Mouse (Mus musculus) limb, embryonic 13.5 days (tissue): Measurements from ENCODE around the gene Dgke. TPM values are rescaled to one million over a fixed set of nuclear protein-coding genes. Genes with fewer than 3 reads are reported as not detected.

Source experiments
- ATAC-seq: fragments of 200-750 bp; cut with Nextera tagmentation; 2 replicates; pipeline ENCODE4 v1.8.0; 2017; ENCODE audit warnings: low read depth, moderate number of reproducible peaks, moderate TSS enrichment; ENCODE audit not compliant: low FRiP score
- H3K27ac ChIP-seq: fragments of 300-500 bp; sonication (generic); 2 replicates; pipeline ENCODE4 v1.5.1; 2015; ENCODE audit warnings: inconsistent platforms, mild to moderate bottlenecking, moderate library complexity
- H3K27me3 ChIP-seq: fragments of 300-500 bp; sonication (generic); 2 replicates; pipeline ENCODE4 v1.6.1; 2015; ENCODE audit warnings: mild to moderate bottlenecking, inconsistent platforms
- H3K36me3 ChIP-seq: fragments of 300-500 bp; sonication (generic); 2 replicates; pipeline ENCODE4 v1.6.1; 2015; ENCODE audit warnings: inconsistent platforms, mild to moderate bottlenecking, moderate library complexity
- H3K4me1 ChIP-seq: fragments of 300-500 bp; sonication (generic); 2 replicates; pipeline ENCODE4 v1.6.1; 2015; ENCODE audit warnings: inconsistent platforms
- H3K4me2 ChIP-seq: fragments of 300-500 bp; sonication (generic); replicated peaks from 2 replicates; pipeline ENCODE4 v1.6.1; 2015; ENCODE audit warnings: inconsistent platforms, mild to moderate bottlenecking, moderate library complexity
- H3K4me3 ChIP-seq: fragments of 300-500 bp; sonication (generic); 2 replicates; pipeline ENCODE4 v1.5.1; 2015; ENCODE audit warnings: moderate library complexity, mild to moderate bottlenecking, inconsistent platforms
- H3K9ac ChIP-seq: fragments of 300-500 bp; sonication (generic); 2 replicates; pipeline ENCODE4 v1.6.1; 2015; ENCODE audit warnings: mild to moderate bottlenecking, inconsistent platforms
- H3K9me3 ChIP-seq: fragments of 300-500 bp; sonication (generic); 2 replicates; pipeline ENCODE4 v1.6.1; 2016; ENCODE audit warnings: inconsistent platforms
- WGBS: fragments of 180-500 bp; shearing (Covaris S2); methylation state at CpG from one replicate; pipeline ENCODE4 v1.1.7; 2015; 5-methylcytosine and 5-hydroxymethylcytosine counted together
- polyA plus RNA-seq: library from polyadenylated mRNA; unstranded; fragments of >200 nt; fragmentation: Nextera tagmentation; extraction: Ambion mirVana; gene quantifications from 2 replicates; pipeline ENCODE4 v1.2.1, GENCODE M21; 2015

The Dgke gene
- polyA plus RNA-seq, 1 experiment from 2014 or later: 4.3 TPM

DNA sequence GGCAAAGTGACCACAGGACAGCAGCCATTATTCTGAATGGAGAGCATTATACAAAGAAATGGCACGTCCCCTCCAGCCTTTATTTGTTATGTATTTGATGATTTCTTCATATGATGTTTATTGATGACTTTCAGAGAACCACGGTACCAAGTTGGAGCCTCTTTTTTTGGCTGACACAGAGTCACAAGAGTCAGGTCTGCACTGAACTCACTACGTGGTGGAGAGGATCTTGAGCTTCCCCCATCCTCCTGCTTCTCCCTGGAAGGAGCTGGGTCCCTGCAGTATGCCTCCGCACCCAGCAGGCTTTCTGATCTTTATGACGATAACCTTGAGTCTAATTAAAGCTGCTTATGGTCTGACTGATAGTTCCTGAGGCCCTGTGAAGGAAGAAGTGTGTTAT lies 4.9 kb upstream of the Dgke start:
- no peaks in the 10 kb centered on the region for H3K9me3 ChIP-seq
- no peak overlapping the region for H3K4me3 ChIP-seq
- ATAC-seq: no peak
- no peak overlapping the region for H3K9ac ChIP-seq
- no peaks in the 10 kb centered on the region for H3K27me3 ChIP-seq
- WGBS: 69% methylated on average over 5 of the region's 5 CpGs
- no peaks in the 10 kb centered on the region for H3K36me3 ChIP-seq
- no peak overlapping the region for H3K4me2 ChIP-seq
- H3K27ac ChIP-seq: no peak overlapping the region
- 0 out of 2 replicates have a peak, but pooled peaks cover 9% of the 10 kb centered on the region for H3K4me1 ChIP-seq

DNA sequence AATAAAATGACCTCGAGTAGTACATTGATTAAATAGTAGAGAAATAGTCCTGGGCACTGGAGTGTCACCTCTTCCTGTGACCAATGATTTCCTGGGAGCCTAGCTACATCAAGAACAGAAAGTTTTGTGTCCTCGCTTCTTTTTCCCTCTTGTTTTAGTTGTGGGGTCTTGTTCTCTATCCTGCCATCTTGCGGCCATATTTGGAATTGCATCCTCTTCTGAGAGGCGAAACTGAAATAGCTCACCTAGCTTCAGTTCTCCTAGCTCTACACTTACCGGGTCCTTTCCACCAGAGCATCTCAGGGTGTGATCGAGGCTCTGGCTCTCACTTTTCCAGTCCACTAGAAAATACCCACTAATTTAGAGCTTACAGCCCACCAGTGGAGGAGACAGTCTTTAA lies 2.7 kb upstream of the Dgke start:
- no peaks in the 10 kb centered on the region for H3K27me3 ChIP-seq
- no peaks in the 10 kb centered on the region for H3K36me3 ChIP-seq
- no peak for ATAC-seq
- WGBS: 26% methylated on average over 6 of the region's 6 CpGs
- no peak overlapping the region for H3K4me3 ChIP-seq
- H3K9ac ChIP-seq: no peak overlapping the region
- no peaks in the 10 kb centered on the region for H3K4me1 ChIP-seq
- H3K27ac ChIP-seq: no peak overlapping the region
- H3K4me2 ChIP-seq: no peak overlapping the region
- no peaks in the 10 kb centered on the region for H3K9me3 ChIP-seq

DNA sequence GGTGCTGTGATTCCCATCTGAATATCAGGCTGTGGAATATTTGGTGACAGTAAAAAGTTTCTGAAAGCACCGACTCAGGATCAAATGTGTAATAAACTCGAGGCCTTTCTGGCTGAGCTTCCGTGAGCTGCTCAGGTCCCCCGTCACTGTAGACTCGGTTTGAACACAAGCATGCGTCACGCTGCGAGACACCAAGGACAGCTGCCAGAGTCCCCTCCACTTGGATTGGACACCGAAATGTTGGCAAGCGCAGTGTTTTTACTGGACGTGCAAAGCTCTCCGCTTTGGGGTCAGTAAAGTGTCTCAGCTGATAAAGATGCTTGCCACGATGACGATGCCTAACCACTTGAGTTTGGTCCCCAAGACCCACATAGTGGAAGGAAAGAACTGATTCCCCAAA lies 2.0 kb upstream of the Dgke start:
- H3K27me3 ChIP-seq: no peaks in the 10 kb centered on the region

DNA sequence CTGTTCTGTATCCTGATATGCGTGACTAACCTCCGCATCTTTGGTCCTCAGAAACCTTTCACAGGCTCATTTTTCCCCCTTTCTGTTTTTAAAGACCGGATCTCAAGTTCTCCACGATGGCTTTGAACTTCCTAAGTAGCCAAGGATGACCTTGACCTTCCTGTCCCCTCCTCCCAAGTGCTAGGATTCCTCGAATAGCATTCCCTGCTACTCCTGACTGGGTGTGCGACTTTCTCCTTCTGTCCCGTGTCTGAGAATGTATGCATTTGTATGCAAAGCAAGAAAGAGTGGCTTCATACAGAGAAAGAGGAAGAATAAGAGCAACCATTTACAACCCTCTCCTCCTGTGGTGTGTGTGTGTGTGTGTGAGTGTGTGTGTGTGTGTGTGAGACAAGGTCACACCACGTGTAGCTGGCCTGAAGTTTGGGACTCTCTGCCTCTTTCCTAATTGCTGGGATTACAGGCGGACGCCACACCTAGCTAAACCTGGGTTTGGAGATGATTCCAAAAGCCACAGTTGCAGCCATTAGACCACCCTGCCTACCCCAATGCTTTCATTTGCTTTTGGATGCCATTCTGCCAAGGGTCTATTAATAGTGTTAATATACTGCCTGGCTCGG lies 1.3 kb upstream of the Dgke start:
- Histone ChIP-seq H3K4me2 (no peak overlapping the region), H3K27ac (no peak overlapping the region), H3K4me3 (no peak overlapping the region), H3K9me3 (no peaks in the 10 kb centered on the region), H3K36me3 (no peaks in the 10 kb centered on the region), H3K4me1 (no peaks in the 10 kb centered on the region), H3K27me3 (no peaks in the 10 kb centered on the region), H3K9ac (no peak overlapping the region)
- WGBS: 62% methylated on average over 11 of the region's 11 CpGs
- ATAC-seq: no peak

More for the DNA sequence above, 2.0 kb upstream of the Dgke start:
- Histone ChIP-seq H3K9me3 (no peaks in the 10 kb centered on the region), H3K4me3 (no peak overlapping the region), H3K4me2 (no peak overlapping the region), H3K4me1 (no peaks in the 10 kb centered on the region), H3K36me3 (no peaks in the 10 kb centered on the region), H3K9ac (no peak overlapping the region), H3K27ac (no peak overlapping the region)
- ATAC-seq: no peak
- WGBS: 91% methylated on average over 14 of the region's 14 CpGs

DNA sequence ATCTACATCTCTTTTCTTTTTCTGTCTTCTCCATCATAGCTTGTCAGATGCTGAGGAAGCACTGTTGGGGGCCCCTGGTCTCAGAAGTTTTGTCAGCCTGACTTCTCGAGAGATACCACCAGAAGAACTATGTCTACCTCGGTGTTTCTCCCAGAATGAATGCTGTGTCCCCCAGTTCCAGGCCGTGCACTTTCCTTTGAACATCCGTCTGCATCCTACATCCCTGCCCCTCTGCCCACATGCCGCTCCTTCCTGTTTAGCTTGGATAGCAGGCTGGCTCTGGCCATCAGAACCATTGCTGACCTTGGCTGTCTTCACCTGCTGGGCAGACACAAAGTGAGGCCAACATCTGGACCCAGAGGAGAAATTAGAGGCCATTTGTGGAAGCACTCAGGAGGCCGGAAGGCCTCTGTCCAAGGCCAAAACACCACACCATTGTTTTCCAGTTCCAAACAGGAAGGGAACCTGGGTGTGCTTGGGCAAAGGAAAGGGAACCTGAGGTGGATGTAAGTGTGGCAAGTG lies 712 bp upstream of the Dgke start:
- no peaks in the 10 kb centered on the region for H3K36me3 ChIP-seq
- WGBS: 68% methylated on average over 6 of the region's 6 CpGs
- H3K4me3 ChIP-seq: no peak overlapping the region
- H3K9me3 ChIP-seq: no peaks in the 10 kb centered on the region
- no peaks in the 10 kb centered on the region for H3K27me3 ChIP-seq
- no peaks in the 10 kb centered on the region for H3K4me1 ChIP-seq
- no peak overlapping the region for H3K4me2 ChIP-seq
- ATAC-seq: no peak
- no peak overlapping the region for H3K9ac ChIP-seq
- H3K27ac ChIP-seq: no peak overlapping the region

DNA sequence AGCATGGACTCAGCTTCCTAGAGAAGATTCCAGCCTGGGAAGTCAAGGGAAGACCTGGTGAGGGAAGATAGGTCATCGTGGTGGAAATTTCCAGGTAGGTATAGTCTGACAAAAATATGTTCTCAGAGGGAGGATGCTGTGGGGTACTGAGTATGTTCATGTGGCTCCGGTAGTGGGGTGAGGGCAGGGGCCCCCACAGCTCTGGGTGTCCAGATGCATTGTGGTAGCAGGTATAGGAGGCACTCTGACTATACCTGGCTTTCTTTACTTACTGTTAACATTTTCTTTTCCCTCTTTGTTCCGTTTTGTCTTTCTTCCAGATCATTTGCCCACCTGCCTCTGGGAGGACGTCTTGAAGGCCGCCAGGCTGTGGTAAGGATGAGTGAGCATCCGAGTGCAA lies 524 bp downstream of the Dgke start:
- Histone ChIP-seq H3K4me3 (no peak overlapping the region), H3K36me3 (no peaks in the 10 kb centered on the region), H3K27me3 (no peaks in the 10 kb centered on the region), H3K9ac (no peak overlapping the region), H3K9me3 (no peaks in the 10 kb centered on the region), H3K4me2 (no peak overlapping the region), H3K4me1 (no peaks in the 10 kb centered on the region), H3K27ac (no peak overlapping the region)
- ATAC-seq: no peak
- 81% methylated on average over 6 of the region's 6 CpGs for WGBS

DNA sequence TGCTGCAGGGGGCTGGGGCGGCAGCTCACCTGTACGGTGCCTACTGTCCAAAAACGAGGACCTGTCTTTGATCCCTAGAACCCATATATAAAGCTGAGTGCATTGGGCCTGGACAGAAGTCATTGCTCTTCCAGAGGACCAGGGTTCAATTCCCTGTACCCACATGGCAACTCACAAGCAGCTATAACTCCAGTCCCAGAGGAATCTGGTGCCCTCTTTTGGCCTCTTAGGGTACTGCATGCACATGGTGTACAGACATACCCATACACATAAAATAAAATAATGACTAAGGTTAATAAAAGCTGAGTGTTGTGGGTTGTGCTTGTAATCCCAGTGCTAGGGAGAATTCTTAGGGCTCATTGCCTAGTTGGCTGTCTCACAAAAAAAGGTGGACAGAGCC lies 1.4 kb downstream of the Dgke start:
- Histone ChIP-seq H3K4me1 (no peaks in the 10 kb centered on the region), H3K27me3 (no peaks in the 10 kb centered on the region), H3K27ac (no peak overlapping the region), H3K9me3 (no peaks in the 10 kb centered on the region), H3K9ac (no peak overlapping the region), H3K4me2 (no peak overlapping the region), H3K36me3 (no peaks in the 10 kb centered on the region), H3K4me3 (no peak overlapping the region)
- 96% methylated on average over 3 of the region's 3 CpGs for WGBS
- ATAC-seq: no peak

DNA sequence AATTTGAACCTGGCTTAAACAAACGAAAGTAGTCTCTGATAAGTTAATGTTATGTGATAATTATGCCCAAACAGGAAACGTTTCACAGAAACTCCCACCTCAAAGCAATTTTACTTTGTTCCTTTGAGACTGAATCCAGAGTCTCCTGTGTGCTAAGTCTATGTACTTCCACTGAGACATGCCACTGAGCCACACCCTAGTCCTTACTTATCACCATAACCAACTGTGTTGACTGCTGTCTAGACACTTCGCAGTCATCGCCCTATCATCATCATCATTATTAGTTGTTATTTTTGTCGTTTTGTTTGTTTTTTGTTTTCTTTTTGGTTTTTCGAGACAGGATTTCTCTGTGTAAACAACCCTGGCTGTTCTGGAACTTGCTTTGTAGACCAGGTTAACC lies 2.3 kb downstream of the Dgke start:
- H3K27ac ChIP-seq: no peak overlapping the region
- no peaks in the 10 kb centered on the region for H3K27me3 ChIP-seq
- no peak overlapping the region for H3K9ac ChIP-seq
- 83% methylated on average over 6 of the region's 6 CpGs for WGBS
- H3K4me1 ChIP-seq: peaks cover 7% of the 10 kb centered on the region
- no peaks in the 10 kb centered on the region for H3K9me3 ChIP-seq
- H3K36me3 ChIP-seq: no peaks in the 10 kb centered on the region
- H3K4me2 ChIP-seq: no peak overlapping the region
- no peak for ATAC-seq
- no peak overlapping the region for H3K4me3 ChIP-seq

DNA sequence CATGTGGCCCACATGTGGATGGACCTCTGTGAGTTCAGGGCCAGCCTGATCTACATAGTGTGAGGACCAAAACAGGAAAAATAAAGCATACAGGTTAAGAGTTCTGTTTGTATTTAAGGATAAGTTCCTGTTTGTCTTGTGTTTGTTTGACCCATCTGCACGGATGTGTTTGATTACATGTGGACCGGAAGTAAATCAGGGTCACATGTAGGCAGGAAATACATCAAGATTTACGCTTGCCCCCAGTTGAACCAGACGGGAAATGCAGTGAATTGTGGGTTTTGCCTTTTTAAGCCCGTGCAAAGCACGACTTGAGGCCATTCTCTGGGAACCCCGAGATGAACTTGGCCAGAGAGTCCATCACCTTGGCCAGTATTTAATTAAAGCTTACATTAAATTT lies 5.3 kb downstream of the Dgke start:
- 66% methylated on average over 7 of the region's 7 CpGs for WGBS
- H3K36me3 ChIP-seq: no peaks in the 10 kb centered on the region
- no peak overlapping the region for H3K4me2 ChIP-seq
- H3K9me3 ChIP-seq: no peaks in the 10 kb centered on the region
- no peak overlapping the region for H3K9ac ChIP-seq
- H3K27ac ChIP-seq: no peak overlapping the region
- H3K27me3 ChIP-seq: no peaks in the 10 kb centered on the region
- H3K4me1 ChIP-seq: peaks cover 20% of the 10 kb centered on the region
- H3K4me3 ChIP-seq: no peak overlapping the region
- ATAC-seq: no peak

DNA sequence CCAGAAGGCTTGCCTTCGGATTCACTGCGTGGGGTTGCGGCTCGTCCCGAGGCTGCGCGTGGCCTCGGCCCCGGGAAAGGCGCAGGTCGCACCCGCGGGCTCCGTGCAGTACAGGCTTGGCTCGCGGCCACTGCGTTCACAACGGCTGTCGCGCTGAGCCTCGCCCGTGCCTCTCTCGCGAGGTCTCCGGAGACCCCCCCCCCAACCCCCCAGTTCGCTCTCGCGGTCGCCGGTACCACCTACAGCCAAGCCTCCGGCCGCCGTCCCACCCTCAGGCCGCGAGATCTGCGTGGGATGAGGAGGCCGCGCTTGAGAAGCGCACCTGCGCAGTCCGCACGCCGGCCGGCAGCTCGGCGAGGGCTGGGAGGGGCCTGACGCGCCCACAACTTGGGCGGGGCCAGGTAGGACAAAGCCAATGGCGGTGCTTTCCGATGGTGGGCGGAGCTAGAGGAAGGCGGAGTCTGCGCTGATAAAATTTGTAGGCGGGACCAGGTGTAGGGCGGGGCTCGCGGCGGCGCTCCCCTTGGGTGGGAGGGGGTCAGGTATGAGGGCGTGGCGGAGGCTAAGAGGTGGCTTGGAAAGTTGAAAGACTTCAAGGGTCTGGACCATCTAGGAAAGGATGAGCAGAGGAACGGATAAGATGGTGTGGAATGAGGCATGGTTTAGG lies 6.1 kb downstream of the Dgke start:
- H3K4me2 ChIP-seq: peak overlapping the region; percentile 93
- no peaks in the 10 kb centered on the region for H3K27me3 ChIP-seq
- peak; percentile 94 for ATAC-seq
- H3K9ac ChIP-seq: peak overlapping the region; percentile 91
- WGBS: under 1% methylated on average over 63 of the region's 63 CpGs
- peak overlapping the region; percentile 92 for H3K4me3 ChIP-seq
- no peaks in the 10 kb centered on the region for H3K9me3 ChIP-seq
- no peaks in the 10 kb centered on the region; the same call in 1 of the 2 replicates for H3K36me3 ChIP-seq
- H3K4me1 ChIP-seq: peaks cover 20% of the 10 kb centered on the region
- peak overlapping the region; percentile 52; the same call in 1 of the 2 replicates for H3K27ac ChIP-seq

DNA sequence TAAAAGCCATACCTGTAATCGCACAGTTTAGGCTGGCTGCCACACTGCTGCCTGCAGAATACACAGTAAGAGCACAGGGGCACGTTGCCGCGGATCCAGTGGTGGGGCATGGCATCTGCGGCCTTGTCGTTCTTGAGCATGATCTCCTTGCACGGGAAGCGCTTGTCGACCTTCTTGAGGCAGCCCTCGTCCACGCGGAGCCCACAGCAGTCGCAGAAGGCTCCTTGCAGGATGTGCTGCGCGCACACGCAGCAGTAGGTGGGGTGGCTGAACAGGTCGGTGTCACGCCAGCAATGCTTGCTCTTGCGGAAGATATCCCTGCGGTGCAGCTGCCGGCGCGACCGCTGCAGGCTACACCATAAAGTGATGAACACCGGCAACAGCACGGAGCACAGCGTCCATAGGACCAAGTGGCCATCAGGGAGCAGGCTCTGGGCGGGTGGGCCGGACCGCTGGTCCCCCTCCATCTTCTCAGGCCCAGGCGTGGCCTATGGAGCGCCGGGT lies 6.7 kb downstream of the Dgke start:
- WGBS: under 1% methylated on average over 33 of the region's 33 CpGs

DNA sequence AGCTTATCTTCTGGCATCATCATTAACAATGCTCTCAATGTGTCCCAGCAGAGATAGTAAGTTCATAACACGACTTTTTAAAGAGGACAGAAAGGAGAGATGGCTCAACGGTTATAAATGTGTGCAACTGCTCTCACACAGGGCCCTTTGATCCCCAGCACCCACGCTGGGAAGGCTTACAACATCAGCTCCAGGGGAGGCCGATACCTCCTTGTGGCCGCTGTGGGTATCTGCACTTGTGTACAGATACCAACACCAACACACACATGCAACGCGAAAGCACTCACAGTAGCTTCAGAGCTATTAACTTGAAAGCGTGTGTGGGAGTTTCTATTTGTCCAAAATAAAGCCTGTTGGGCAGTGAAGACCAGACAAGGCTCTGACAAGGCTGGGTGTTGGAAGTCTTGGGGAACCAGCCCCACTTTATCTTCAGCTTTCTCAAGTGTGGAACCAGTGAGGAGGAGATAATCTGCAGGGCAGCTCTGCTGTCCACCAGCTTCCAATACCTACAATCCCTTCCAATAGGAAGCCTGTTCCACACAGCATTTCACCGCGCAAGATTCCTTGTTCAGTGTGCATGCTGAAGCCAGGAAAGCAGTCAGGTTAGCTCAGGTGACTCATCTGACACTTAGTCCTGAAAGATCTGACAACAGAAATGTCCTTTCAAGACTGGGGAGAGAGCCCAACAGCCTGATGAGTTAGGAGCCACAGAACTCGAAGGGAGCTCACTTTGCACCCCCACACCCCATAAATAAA lies 8.0 kb downstream of the Dgke start:
- H3K4me3 ChIP-seq: peak overlapping the region; percentile 92
- WGBS: 68% methylated on average over 11 of the region's 11 CpGs
- no peak for ATAC-seq
- H3K27ac ChIP-seq: no peak overlapping the region
- no peaks in the 10 kb centered on the region for H3K27me3 ChIP-seq
- H3K4me1 ChIP-seq: peaks cover 20% of the 10 kb centered on the region
- H3K36me3 ChIP-seq: peaks cover 11% of the 10 kb centered on the region
- no peaks in the 10 kb centered on the region for H3K9me3 ChIP-seq
- peak overlapping the region; percentile 93 for H3K4me2 ChIP-seq
- H3K9ac ChIP-seq: peak overlapping the region; percentile 26; the same call in 1 of the 2 replicates

More for the DNA sequence above, 6.7 kb downstream of the Dgke start:
- peak; percentile 75; the same call in 1 of the 2 replicates for ATAC-seq
- peak overlapping the region; percentile 91 for H3K9ac ChIP-seq
- peak overlapping the region; percentile 93 for H3K4me2 ChIP-seq
- peaks cover 20% of the 10 kb centered on the region for H3K4me1 ChIP-seq
- H3K9me3 ChIP-seq: no peaks in the 10 kb centered on the region
- peaks cover under 1% of the 10 kb centered on the region; the same call in 1 of the 2 replicates for H3K36me3 ChIP-seq
- peak overlapping the region; percentile 92 for H3K4me3 ChIP-seq
- no peaks in the 10 kb centered on the region for H3K27me3 ChIP-seq
- H3K27ac ChIP-seq: peak overlapping the region; percentile 52; the same call in 1 of the 2 replicates
